Mouse (Mus musculus) telencephalon, adult 2 months (tissue): ENCODE measurements around the gene Arnt2.

Source experiments
- DNase-seq: peaks from one replicate; pipeline ENCODE4 v3.0.0-alpha.2; 2011; ENCODE audit warnings: low read depth, low spot score

The Arnt2 gene

DNA sequence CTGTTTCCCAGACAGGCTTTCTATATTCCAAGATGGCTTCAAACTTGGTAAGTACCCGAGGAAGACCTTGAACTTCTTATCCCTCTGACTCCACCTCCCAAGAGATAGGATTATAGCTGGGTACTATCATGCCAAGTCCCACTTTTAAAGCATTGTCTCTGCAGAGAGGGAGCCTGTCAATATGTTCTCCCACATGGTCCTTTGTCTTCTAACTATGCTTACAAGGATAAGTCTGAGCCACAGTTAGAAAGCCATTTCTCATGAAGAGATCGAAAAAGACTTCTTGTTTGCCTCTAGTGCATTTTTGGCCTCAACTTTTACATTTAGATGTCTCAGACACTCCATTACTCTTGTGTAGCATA lies 122.8 kb downstream of the Arnt2 start:
- DNase-seq: no peak

DNA sequence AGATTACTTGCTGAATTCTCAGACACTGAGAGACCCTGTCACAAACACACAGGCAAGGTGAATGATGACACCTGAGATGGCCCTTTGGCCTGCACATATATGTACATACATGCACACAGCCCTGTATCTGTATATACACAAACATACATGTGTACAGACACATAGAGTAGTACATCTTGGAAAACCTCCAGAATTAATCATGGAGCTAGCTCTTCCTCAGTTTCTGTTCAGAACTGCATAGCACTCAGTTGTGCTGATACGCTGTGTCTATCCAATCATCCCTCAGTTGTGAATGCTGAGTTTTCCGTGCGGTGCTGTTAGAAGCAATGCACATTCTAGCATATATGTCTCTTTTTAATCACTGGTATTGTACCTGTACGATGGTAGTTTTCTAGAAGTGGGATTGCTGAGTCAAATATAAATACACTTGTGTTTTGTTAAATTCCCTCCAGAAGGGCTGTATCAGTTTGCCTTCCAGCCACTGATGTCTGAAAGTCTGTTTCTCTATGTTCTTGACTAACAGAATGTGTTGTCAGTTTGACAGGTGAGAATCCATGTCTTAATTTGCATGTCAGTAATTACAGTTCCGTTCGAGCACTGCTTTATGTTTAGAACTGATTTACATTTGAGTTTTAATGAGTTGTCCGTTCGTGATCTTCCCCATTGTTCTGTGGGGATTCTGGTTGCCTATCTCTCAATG lies 123.3 kb downstream of the Arnt2 start:
- peak; percentile 32 for DNase-seq

DNA sequence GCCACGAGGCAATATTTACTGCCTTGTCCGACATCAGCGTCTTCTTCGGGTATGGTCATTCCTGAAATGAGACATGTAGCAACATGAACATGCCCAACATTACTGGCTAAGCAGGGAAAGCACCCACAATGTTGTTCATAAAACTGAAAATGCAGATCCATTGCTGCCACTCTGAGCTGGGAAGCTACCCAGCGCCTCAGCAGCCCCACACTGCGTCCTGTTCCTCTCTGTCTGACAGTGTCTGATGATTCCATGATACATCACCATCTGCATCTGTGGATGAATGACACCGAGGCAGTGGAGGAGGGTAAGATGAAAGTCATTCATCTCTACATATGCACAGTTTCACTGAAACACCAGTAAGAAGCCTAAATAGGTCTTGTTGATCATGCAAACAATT lies 124.2 kb downstream of the Arnt2 start:
- no peak for DNase-seq

DNA sequence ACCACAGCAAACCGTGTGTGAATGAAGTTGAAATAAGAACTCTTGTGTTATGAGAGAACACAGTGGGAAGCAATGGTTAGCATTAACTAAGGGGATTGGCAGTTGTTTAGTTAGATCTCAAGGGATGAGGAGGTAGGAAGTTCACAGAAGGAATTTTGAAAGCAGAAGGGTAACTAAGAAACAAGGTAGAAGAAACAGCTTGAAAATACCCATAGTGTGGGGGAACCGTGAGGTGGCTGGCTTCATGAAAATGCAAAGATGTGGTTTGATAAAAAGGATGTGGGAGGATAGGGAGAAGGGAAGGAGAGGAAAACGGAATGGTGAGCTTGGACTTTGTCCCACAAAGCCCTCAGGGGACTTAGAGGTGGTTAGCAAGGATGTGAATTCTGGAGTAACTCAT lies 125.0 kb downstream of the Arnt2 start:
- DNase-seq: peak; percentile 58

DNA sequence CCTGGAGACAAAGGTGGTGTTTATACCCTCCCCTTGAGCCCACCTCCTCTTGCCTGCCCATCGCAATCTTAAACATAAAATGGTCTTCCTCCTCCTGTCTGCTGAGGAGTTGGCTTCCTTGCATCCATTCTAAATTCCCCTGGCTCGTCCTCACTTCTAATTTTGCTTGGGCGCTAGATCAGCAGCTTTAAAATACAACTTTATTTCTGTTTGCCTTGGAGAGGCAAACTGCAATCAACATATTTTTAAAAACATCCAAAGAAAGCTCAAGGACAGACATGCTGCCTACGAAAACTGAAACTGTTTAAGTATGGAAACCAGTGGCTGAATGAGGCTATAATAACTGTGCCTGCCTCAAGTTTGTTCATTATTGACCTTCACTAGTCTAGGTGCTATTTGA lies 127.7 kb downstream of the Arnt2 start:
- peak; percentile 54 for DNase-seq

DNA sequence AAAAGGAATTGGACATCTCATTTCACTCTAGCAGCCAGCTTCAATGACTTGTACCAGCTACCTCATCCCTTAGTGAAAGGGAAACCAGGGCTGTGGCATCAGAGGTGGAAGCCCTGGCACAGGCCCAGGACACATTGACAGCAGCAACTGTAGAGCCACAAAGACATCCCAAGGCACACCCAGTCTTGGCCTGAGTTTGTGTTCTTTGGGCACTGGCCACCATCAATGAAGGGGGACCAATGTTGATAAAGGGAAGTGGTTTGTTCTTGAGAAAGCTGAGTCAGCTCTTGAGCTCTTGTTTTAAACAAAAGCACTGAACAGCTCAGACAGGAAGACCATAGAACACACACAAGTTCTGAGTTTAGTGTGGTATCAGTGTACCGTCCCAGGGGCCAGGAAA lies 130.7 kb downstream of the Arnt2 start:
- no peak for DNase-seq

DNA sequence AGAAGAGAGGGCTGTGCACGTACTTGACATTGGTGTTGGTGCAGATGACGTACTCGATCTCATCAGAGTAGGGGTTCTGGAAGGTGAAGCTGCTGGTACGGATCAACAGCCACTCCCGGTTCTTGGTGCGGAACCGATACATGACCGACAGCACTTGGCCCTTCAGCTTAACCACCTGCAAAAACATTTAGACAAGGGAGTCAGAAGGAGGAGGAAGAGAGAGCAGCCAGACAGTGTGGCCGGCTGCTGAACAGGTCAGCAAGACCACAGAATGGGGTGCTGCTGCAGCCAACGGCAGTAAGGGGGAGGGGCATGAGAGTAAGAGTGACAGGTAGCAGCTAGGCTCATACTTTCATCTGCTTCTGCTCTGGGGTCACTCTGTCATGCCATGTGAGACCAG lies 134.7 kb downstream of the Arnt2 start:
- no peak for DNase-seq

DNA sequence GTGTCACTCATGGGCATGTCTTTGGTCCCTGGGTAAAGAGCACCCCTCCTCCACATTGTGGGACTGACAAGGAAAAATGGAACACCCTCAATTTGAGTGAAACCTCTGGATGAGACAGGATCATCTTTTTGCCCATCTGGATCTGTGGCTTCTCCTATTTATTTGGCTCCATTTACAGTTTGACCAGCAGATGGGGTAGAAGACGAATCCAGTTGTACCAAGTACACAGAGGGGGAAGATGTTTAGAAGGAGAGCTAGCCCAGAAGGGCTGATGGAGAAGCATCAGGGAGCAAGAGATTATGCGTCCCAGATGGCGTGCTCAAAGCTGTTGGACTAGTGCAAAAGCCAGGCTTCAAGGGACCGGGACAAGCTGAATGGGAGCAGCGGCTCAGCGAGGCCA lies 136.0 kb downstream of the Arnt2 start:
- DNase-seq: no peak

DNA sequence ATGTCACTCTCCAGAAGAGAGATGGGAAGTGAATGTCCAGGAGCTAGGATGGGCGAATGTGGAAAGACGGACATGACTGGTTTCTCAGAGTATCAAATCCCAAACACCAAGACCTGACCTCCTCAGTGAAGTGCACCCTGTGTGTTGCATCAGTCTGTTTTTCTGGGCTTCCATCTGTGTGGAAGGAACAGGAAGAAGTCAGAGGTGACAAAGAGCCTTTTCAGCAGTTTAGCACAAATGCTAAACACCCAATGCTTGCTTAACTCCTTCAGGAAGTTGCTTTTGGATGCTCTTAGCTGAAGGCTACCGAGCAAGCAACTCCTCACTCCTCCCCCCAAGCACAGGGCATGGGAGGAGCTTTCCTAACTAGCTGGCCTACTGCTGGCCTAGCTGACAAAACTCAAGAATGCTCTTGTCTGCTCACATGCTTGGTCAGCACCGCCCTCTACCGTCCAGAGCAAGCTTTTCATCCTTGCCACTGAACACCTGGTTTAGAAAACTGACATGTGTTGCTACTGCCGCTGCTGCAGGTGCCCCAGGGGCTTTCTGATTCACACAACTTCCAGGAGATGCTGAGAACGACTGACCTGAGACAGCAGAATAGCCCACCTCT lies 137.7 kb downstream of the Arnt2 start:
- DNase-seq: peak; percentile 72

DNA sequence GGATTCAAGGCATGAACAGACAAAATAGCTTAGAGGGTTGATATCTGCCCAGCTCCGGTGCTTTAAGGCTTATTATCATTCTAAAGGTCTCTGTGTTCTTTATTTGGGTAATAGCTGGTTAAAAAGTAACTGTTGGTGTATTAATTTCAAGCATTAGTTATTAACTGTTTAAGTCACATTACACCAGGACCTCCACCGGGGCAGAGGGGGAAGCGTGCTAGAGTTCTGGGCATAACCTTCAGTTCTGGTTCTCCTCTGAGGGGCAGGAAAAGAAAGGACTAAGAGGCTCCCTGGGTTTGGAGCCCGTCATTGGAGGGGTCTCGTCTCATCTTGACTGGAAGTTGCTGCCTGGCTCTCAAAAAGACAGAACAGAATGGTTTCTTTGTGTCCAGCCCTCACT lies 138.5 kb downstream of the Arnt2 start:
- no peak for DNase-seq

DNA sequence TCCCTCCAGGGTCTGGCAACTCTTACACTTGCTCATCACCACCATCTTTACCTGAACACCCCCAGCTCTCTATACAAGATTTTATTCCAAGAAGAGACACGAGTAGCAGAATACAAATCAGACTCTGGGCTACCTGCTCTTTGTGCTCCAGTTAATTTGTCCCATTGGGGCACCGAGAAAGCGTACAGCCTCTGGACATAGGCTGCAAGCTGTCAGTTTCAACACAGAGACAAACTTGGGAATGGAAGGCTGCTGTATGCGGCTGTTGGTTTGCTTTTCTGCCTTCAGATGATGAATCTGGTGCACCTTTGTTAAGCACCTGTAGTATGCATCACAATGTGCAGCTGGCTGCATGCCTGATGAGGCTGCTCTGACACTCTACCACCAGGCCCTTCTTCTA lies 146.5 kb downstream of the Arnt2 start:
- no peak for DNase-seq

DNA sequence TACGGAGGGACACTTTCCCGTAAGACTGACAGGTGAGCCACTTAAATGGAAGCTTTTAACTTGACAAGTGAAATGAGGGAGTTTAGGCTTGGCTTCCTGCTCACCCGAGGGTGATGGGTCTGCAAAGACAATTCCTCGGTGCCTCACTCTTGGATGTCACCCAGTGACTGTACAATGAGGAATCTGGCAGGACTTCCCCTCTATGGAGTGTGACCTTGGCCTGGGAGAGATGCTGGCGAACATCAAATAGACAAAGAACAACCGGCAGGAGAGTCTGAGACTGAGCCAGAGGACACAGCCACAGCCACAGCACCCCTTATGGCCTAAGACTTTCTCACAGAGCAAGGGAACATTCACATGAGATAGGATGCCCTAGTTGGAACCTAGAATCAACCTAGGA lies 148.6 kb downstream of the Arnt2 start:
- DNase-seq: no peak

DNA sequence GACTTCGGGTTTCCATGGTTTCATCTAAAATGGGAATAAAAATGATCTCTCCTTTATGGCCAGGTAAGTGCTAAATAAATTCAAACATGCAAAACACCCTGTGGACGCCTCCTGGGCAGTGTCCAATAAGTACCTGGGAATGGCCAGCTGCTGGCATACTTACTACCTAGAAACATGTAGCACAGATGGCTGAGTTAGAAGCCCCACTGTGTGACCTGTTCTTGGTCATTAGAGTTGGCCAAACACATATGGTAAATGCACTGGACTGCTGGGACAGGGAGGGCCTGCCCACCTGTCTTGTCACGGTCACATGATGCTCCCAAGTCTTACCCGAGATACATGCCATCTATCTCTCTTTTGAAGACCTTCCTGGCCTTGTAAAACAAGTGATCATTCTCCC lies 149.6 kb downstream of the Arnt2 start:
- DNase-seq: no peak

DNA sequence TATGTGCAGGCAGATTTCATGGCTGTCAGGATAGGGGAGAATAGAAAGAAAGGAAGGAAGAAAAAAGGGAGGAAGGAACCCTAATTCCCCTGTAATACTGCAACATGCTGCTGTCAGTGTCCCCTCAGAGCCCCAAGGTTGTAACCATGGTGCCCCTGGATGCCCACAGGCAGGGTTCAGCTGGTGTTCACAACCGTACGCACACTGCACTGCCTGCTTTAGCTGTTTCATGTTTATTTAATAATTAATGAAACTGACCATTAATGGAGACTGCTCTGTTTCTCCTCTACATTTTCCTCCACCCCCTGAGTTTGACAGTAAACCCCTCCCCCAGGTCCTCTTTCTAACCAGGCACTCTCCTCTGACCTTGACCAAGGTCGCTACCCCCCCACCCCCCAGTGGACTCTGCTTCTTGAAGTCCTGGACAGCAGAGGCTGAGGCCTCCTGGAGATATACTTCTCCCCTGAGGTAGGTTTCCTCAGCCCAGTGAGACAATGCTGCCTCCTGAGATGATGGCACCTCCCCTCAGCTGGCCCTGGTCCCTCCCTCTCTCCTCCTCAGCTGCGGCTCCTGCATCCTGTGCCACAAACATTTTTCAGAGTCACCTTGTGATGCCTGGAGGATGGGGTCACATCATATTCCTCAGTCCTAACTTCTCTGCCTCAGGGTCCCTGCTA lies 150.5 kb downstream of the Arnt2 start:
- DNase-seq: no peak

DNA sequence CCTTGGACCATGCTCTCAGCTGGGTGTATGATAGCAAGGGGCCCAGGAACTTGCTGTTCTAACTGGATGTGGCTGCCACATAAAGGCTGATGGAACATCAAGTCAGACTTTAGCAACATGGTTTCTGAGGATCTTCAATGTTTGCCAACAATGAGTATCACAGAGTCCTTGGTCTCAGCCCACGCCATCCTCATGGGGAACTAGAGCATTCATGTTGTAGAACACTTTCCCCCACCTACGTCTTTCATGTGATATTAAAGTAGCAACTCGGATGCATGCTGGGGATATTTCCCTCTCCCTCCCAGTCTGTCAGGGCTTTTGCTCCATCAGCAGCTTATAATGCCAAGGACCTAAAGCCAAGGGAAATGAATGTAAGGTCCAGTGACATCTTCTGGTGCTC lies 153.3 kb downstream of the Arnt2 start:
- no peak for DNase-seq

DNA sequence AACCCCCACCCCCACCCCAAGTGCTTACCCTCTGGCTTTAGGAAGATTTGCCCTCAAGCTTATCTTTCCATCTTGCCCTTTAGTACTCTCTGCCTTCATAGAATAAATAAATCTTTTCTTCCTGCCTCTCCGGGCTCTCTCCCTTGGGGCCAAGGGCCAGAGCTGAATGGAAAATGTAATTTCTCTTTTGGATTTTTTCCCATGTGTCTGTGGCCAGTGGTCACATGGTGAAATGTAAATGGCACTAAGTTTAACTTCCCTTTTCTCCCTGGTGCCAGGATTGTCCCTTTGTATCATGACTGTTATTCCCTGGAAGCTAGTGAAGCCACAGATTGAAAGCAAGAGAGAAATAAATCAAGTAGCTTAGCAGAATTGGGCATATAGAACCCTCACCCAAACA lies 153.7 kb downstream of the Arnt2 start:
- no peak for DNase-seq

DNA sequence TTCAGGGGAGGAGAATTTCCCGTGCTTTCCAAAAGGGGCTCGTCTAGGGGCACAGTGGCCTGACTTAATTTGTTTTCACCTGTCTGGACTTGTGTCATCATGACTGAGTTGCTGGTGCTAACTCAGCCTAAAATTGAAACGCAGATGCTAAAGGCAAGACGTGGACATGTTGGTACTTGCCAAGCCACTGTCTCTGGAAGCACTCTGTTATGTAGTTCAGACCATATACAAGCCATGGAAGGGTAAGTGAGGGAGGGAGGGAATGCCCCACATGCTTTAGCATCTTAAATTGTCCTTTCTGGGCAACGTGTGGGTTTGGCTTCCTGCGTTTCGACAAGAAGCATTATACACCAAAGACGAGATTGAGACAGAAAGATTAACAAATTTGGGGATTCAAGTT lies 155.1 kb downstream of the Arnt2 start:
- DNase-seq: no peak

DNA sequence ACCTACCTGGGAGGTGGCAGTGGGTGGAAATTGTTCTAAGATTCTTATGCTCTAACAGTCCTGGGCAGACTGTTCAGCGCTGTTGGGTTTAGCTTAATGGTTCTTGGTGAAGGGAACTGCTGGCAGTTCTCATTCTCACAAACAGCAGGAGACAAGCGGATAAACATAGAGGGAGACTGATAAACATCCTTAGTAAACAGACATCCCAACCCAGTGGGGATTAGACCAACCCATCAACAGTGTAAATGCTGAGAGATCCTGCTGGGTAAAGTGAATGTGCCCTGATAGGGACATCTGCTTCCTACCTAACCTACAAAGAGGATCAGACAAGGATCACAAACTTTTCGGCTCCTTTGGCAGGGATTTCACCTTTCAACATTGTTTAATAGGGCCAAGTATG lies 155.7 kb downstream of the Arnt2 start:
- no peak for DNase-seq

DNA sequence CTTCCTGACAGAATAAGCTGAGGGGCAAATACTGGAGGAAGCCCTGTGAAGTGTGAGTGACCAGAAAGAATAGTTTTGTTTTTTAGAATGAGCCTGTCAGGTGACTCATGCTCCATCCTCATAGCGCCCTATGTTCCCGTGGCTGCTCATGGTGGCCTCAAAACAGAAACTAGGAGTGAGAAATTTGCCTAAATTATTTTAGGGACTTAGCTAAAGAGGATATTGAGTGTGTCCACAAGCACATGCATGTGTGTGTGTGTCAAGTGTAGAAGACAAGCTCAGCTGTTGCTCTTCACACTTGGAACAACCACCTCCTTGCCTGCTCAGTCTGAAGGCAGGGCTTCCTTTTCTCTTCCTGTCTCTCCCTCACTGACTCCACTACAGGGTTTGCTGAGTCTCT lies 158.3 kb downstream of the Arnt2 start:
- no peak for DNase-seq

DNA sequence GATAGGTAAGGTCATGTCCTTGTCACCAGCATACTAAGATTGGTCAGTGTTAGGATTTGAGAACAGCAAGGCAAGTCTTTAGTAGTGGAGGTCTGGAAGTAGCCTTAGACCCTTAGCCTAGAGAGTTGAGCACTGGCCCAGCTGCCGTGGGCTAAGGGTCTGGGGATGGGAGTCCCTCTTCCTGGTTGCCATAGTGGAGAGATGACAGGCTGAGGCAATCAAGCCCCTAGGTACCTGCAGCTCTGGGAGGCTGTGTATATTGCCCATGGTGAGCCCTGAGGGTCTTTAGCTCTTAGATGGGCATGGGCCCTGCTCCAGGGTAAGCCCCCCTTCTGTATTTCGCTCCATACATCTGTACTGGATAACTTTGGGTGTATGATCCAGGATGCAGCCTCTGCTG lies 159.2 kb downstream of the Arnt2 start:
- DNase-seq: no peak

DNA sequence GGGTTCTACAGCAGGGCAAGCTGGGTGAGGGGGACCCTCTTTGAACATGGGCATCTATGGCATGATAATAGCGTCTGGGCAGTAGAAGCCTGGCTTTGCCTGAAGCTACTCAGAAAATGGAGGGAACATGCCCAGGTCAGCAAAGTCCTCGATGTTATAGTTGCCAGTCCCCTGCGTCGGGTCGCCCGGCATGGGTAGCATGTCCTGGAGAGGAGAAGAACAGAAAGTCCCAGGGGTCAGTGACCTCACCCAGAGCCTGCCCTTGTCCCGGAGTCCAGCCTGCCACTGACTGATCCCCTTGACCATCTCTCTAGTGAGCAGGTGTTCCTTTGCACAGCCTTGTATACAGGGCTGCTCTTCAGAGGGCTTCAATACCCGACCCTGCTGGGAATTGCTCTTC lies 160.0 kb downstream of the Arnt2 start:
- no peak for DNase-seq

DNA sequence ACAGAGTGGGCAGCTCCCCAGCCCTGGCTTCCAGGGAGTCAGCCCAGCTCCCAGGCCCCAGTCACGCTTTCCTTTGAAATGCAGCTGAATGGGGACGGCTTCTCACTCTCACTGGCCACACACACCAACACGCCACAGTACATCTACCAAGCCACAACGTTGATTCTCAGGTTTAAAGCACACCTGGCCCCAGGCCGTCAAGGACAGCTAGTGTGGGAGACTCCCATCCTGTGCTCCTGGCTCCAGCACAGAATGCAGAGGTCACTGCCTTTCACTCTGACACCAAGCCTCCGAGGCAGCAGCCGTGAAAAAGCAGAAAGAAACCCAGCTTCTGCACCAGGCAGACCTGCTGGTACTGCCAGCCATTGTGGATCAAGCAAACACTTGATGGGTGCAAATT lies 160.6 kb downstream of the Arnt2 start:
- no peak for DNase-seq

DNA sequence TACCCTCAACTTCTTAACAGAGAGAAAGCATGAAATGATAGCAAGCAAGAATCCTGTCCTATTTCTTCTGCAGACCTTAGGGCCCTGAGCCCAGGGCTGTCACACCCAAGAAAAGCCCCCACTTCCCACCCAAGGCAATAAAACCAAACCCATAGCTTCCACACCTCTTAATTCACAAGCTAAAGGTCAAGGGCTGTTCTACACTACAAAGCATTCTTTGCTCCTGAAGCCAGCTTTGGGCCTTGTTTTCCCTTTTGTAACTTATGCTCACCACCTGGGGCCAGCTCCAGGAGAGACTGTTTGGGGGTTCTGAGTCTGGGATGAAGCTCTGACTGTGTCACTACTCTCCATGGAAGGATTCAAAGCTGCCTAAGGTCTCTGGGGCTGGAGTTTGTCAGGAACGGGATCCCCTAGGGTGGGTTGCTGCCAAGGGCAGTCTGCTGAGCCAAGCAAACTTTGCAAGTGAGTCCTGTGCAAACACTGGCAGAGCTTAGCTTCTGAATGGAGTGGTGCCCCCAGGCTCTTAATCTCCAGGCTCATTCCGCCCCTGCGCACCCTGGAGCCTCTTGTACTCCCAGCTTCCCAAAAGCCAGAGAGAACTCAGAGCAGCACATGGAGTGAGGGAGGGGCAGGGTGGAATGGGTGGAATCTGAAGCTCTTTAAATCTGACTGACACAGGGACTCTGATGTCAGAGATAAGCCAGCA lies 161.9 kb downstream of the Arnt2 start:
- no peak for DNase-seq
